Mouse (Mus musculus) adrenal gland, postnatal 36 days (tissue): ENCODE measurements at regions not wholly inside any gene's neighbourhood (a gene's known extent, or its start where the extent isn't known, plus 50 kb on each side); places are given as distances from the start of the nearest gene placed in this dataset.

Experiments used
- DNase-seq, 2 experiments: peaks; one replicate each; pipeline ENCODE4 v3.0.0; 2021; ENCODE audit warnings: mixed read lengths in 1 of 2

- no peak for DNase-seq
These were observed 177.7 kb downstream of the Snx10 start for GRCm38 (mm10) chr6:51701253-51702020.

- DNase-seq, result no peak
These were observed 178.9 kb downstream of the Snx10 start for GRCm38 (mm10) chr6:51702456-51703171.

- DNase-seq, result peak; percentile 57 to 63
These were observed 184.3 kb downstream of the Snx10 start for GRCm38 (mm10) chr6:51708011-51708410.

DNA sequence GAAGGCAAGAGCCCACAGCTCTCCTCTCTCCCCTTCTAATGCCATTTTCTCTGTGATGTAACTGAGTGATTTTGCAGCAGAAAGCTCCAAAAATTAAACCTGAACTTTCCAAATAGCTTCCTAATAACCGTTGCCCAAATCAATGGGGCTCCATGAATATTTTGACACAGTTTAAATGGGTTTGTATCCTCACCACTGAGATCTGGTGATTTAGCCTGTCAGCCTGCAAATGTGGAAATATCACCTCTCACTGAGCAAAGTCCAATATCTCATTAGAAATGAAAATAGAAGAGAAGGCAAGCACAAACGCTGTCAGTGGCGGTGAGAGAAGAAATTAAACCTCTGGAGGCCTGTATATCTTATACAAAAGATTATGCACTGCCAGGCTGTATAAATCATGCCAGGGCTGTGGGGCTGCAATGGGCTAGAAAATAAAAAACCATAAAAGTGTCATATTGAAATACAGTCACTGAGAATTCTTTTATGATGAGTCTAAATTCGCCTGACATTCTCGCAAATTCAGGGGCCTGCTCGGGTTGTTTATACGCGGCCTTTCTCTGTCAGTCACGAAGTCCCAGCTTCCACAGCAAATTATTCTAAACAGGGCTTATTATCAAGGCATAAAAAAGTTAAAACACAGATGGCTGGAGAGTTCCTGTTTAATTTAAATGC is 185.1 kb downstream of the Snx10 start:
- peak; percentile 30 to 31 for DNase-seq

DNA sequence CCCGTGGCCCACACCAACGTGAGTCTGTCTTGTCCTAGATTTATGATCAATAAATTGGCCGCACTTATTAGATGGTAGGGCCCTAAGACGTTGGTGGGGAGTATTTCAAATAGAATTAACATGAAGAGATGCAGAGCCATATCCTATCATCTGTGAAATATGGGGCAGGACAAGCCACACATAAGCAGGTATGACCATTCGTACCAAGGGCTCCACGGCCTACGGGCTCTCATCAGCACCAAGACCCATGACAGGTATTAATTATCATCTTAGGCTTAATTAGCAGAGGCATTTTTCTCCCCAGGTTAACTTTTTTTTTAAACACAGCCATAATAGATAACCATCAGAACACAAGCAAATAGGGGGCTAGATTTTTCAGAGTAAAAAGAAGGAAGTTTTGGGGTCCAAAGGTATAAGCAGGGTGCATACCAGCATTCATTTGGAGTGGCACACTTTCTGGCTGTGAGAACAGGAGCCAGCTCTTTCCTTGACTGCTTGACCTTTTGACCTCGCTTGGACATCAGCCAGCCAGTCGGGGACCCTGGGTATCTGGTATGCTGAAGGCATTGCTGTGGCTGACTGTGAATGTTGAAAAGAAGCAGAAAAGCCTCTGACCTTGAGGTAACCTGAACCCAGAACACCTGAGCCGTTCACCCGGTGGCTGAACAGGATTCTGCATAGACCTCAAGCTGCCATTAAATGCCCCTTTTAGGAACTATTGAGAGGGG is 185.8 kb downstream of the Snx10 start:
- DNase-seq, result peak; percentile 61 to 73

DNA sequence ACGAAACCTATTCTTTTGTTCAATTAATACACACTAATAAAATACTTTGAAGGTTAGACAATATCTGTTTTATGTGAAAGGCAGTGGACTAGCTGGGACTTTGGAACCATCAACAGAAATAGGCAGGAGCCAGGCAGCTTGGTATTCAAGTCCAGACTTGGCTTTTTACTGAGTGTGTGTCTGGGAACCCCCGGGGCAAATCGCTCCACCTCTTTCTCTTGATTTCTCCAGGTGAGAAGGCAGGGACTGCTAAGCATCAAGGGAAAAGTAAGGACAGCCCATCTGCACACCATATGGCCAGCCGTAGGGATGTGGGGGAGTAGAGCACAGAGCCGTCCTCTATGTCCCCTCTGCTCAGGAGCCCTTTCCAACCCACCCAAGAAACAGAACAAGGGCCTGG is 186.5 kb downstream of the Snx10 start:
- DNase-seq, result no peak

DNA sequence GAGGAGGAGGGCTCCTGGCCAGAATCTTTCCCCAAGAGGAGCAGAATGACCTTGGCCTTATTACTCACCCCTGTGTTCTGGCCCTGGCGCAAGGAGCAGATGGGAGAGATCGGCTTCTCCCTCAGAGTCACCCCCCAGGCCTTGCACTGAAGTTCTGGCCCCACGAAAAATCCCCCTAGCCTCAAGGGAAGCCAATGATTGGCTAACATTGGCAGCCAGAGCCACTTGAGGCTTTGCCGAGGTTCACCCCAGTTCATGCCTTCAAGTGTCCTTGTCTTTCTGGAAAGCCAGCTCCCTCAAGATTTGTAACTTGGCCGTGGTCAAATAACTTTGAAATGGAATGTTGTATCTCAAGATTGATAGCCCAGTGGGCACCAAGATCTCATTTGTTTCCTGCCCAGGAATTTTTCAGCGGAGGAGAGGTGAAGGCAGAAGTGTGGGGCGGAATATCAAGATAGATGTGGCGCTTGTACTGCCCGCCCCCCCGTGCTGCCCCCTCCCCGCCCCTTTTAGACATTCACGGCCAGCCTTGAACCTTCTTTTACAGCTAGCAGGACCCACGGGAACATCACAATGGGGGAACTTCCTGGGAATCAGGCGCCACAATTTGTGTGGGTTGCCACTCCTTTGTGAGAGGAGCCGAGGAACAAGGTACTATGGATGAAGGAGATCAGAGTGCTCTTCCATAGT is 187.4 kb downstream of the Snx10 start:
- peak; percentile 70 to 74 for DNase-seq

DNA sequence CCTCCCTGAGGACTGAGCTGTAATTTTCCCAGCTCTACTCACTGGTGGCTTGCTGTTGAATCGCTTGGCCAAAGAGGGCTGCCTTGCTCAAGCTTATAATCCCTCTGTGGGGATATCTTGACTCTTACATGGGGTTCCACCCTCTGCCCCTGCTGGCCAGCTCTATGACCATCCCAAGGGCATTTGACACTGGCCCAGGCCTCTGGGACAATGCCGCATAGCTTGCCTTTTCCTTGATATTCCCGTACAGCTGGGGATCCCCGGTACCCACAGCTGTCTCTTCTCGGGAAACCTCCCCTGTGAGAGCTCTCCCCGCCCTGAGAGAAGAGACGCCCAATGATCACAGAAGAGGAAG is 187.9 kb downstream of the Snx10 start:
- DNase-seq, result peak; percentile 37 to 52

DNA sequence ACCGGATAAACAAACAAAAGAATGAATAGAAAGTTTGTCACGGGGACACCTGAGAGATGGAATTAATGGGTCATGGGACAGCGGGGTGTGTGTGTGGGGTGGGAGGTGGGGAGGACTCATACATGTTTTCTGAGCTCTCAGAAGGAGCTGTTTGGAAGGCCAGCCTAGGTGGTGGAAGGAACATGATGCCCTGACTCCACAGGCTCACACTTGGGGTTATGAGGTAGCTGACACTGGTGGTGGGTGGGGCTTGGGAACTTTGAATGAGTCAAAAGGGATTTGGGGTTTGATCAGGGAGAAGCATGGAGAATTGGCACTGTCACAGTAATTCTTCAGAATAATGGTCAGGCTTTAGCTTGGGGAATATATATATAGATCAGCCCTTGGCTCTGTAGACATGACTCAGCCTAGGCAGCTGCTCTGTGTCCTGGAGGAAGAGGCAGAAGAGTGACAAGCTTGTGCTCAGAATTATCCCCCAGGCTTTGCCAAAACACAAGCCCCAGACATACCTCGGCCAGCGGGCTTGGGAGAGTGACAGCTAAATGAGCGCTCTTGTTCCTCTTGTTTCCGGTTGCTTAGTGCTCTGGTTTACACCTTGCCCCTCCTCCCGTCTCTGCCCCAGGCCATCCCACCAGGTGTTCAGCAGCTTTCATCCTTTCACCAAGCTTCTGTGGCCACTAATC is 191.6 kb downstream of the Snx10 start:
- no peak for DNase-seq

DNA sequence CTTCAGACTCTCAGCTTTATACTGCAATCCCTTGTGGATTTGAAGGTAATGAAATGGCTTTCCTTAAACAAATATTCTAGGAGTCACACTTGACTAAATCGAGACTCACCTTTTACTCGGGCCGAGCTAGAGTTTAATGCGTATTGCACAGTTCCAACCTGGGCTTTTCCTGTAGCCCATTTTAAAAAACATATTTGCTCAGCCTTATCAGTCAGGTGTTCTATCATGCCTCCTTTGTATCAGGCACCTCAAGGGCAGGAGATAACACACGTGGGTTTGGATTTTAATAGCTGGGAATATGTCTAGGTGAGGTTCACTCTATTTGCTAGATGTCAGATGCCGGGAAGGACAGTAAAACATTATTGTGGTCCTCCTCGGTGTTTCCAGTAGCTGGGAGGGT is 193.7 kb downstream of the Snx10 start:
- no peak for DNase-seq

- peak; percentile 57 to 68 for DNase-seq
These were observed 197.0 kb downstream of the Snx10 start for GRCm38 (mm10) chr6:51720705-51721104.

GRCm38 (mm10) chr6:51723053-51723452 is 199.4 kb downstream of the Snx10 start:
- DNase-seq, result peak in 1 of 2 experiments; percentile 46

- no peak for DNase-seq
These were observed 203.5 kb downstream of the Snx10 start for GRCm38 (mm10) chr6:51727191-51727590.

DNA sequence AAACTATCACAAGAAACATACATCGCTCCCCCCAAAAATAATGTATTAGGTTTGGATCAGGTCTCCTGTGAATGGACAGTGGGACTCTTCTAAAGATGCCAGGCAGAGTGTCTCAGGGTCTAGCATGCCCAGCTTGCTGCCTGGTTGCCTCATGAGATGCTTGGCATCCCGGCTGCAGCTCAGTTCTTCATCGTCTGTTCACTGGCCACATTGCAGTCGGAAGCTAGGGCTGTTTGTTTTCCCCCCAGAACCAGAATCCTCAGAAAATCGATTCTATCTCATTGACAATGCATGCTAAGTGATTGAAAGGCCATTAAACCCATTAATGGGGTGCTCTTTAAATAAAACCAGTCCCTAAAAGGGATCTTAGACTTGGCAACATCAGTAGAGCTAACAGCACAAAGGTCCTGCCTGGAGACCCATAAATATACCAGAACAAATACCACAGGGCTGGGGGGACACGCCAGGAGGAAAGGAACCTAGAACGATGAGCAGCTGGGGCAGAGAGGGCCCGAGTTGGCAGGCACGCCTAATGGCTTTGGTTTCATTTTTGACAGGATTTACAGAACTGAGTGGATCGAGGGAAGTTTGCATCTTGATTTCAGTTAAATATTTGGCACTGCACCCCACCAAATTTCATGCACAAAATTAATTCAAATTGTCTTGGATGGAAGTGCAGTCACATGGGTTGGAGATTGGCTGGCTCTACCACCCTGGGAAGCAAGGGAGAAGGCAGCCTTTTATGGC is 205.3 kb downstream of the Snx10 start:
- DNase-seq, result no peak

DNA sequence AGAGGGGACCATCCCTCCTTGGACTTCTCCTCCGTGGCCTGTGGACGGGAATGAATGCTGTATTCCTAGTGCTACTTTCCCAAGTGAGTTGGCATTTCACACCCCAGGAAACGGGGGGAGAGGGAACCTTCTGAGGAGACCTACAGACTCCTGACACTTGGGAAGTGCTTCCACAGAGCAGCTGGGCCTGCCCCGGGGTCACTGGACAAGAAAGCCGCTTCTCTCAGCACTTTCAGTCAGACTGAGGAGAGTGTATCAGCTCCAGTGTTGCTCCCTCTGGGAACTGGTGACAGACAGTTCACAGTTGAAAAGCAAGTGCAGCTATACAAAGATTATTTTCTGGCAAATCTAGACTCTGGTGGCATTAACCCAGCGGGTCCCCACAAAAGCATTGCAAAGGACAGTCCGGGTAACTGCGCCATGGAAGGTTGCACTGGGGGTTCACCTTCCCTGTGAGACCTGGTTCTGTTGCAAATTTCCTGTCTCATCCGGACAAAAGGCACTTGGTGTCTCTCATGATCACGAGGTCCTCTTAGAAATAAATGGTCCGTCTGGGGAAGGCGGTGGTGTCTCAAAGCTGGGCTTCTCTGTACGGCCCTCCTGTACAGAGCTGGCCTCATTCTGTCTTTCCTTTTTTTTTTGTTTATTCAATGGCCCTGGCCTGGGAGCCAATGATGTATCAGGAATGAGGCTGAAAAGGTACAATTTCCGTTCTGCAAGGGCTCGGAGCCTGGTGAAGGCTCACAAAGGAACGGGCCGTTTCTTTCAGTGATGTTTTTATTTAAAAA is 207.1 kb downstream of the Snx10 start:
- no peak for DNase-seq

- DNase-seq, result peak; percentile 29 to 67
These were observed 208.7 kb downstream of the Snx10 start for GRCm38 (mm10) chr6:51732298-51732895.

- DNase-seq, result no peak
These were observed 212.3 kb downstream of the Snx10 start for GRCm38 (mm10) chr6:51736051-51736450.

DNA sequence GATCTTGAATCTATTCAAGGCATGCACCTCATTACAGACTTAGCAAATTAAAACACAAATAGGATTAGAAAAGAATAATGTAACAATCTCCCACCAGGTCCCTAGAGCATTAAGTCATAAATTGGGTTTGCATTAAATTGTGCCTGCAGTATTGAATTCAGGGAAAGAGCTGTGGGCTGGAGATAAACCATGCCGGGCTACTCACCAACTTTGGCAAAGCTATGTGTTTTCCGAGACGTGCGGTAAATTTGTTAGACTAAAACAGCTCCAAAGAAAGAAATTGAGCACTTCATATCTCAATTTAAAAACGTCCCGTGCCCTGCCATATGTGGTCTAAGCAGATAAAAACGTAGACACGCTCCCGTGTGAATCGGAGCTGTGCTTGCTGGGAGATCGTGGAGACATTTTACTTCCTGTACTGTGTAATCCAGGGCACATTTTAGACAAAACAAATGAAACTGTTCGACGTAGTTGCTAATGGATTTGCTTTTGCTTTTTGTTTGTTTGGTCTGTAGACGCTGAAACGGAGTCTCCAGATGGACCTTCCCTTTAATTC is 219.5 kb downstream of the Snx10 start:
- no peak for DNase-seq

DNA sequence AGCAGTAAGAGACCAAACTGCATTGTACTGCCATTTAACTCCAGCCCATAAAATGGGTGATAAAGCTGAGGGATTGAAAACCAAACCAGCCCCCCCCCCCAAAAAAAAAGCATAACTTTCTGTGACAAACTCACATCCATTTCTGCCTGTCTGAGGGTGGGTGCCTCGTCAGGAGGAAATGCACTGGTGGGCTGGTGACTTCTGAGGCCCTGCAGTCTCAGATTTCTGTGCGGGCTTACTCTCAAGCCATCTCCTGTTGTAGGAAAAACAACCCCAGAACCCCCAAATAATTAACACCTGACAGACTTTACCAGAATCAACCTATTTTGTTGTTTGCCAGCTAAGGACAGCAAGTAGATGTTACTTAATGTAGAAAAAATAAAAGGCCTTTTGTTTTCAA is 220.9 kb downstream of the Snx10 start:
- DNase-seq, result no peak
